Mouse (Mus musculus) monocyte, adult 5-6 weeks (primary cell): ENCODE data around the gene Dspp. TPM values are rescaled to one million over a fixed set of nuclear protein-coding genes. Genes with fewer than 3 reads are reported as not detected.

ENCODE experiments used
- ATAC-seq: fragments of 153-309, 156-312 bp; replicated peaks from 2 replicates; pipeline ENCODE4 v1.8.0; 2017; ENCODE audit warnings: mild to moderate bottlenecking; ENCODE audit not compliant: low TSS enrichment, insufficient number of reproducible peaks, severe bottlenecking, poor library complexity, low FRiP score
- total RNA-seq: library from RNA; stranded (forward); fragments of 200-1000, 200-491, 200-594 nt; gene quantifications from 3 replicates; pipeline ENCODE4 v1.2.3, GENCODE M21; 2017

Dspp gene
- not detected in 3 replicates for total RNA-seq

DNA sequence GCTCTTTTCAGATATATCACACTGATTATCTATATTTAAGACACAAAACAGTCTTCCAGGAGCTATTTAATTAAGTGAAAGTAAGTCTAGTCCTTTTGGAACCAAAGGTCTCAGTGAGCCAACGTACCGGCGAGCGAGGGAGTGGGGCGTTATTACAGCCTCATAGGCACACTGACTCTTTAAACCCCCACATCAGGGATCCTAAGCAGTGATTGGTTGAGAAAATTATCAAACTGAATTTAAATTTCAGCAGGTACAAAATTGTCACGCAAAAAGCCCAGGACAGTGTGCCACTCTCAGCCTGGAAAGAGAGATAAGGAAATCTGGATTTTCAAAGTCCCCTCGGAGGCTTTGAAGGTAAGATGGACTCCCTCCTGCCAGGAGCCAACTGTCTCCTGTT lies at the start of gene Dspp:
TSS of gene Dspp (plus strand) at position 301 of the 400 bp plus-strand sequence.
- ATAC-seq = no peak

DNA sequence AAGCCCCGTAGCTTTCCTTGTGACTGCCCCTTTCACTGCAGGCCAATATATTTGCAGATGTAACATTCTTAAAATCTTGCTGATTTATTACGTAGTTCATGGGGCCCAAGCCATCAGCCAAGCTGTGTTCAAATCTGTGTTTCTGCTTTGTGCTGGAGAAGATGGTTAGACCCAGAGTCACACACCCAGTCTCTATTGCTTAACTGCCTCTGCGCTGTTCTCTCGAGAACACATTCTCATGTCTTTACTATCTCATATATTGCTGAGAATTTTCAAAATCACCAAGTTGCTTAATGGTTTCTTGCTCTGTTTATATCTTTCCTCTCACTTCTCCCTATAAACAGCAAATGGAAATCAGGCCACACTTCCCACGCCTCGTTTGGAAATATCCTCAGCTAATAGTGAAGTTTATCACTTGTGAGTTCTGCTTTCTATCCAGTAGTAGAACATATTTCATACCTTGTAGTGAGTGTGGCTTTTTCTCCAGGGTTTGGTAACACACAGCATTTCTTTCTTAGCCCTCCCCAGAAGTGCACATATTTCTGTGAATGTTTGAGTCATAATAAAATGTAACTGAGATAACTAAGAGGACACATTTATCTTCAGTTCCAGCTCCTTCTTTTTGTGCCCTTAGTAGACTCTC lies 46.4 kb upstream of the Dspp start:
- ATAC-seq = no peak

DNA sequence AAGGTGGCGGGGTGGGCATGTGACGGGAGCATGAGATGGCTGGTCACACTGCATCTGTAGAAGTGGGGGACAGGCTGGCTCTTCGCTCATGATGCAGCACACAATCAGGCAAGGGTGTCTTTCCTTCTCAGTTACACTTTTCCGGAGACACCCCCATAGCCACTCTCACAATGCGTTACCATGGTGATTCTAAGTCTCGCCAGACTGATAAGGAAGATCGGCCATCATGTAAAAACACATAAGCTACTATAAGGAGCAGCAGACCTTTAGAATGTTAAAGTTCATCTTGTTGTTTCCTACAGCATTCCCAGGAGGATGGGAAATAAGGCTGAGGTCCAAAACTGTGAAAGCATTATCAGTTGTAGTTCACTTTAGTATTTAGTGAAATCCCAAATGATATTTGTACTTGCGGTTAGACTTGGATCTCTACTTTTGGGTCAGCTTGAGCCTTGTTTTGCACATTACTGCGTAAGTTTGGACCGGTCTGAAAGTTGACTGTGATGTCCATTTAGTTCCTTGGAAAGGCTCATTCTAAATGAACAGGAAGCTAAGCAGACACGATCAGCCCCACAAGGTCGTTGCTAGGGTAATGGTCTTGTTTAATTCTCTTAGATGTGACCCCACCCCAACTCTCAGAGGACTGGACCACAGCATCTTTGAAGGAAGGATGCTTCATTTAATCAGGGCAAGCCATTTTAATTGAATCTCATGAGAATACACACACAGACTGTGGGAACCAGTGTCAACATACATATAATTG lies 43.8 kb upstream of the Dspp start:
- no peak for ATAC-seq

DNA sequence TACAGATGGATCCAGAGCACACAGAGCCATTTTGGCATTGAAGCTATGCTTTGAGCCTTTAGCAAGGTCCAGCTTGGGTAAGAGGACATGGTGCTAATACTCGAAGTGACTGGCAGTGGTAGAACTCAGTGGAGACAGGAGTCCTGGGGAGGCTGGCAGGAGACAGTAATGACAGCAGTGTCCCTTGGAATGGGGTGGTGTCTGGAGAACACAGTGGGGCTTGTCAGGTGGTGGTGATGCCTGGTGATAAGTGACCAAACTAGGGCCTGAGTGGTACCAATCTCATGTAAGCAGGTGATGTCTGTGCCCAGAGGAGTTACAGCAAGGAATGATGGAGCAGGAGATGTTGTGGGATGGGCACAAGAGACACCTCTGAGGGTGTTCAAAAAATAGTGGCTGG lies 43.2 kb upstream of the Dspp start:
- ATAC-seq = no peak

DNA sequence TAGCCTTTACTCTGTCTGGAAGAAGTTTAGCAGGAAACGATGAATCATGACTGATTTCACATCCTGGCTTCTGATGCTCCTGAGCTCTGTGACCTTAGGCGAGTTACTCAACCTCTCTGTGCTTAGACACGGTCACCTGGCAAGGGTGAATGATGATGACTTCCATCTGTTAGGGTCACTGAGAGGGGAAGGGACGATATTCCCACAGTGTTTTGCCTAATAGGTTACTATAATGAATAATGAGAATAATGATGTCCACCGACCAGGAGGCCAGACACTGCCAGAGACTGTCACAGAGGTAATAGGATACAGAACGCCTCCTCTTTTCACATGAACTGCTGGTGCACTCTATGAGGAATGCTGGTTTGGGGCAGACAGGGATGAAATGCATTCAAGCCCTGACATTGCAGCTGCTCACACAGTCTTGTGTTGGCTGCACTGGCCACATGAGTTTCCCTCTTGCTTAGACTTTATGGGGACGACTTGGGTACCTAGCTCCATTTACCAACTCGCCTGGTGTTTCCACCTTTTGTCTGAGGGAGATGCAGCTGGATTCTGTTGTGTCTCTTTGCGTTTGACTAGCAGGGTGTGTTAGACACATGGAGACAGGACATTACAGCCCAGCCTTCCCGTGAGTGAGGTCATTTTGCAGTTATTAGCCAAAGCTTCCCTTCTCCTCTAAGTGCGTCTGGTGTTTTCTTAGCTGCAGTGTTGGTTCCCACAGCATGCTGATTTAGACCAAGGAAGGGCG lies 42.1 kb upstream of the Dspp start:
- no peak for ATAC-seq

GRCm38 (mm10) chr5:104130891-104131290 lies 39.6 kb upstream of the Dspp start:
- ATAC-seq = no peak

DNA sequence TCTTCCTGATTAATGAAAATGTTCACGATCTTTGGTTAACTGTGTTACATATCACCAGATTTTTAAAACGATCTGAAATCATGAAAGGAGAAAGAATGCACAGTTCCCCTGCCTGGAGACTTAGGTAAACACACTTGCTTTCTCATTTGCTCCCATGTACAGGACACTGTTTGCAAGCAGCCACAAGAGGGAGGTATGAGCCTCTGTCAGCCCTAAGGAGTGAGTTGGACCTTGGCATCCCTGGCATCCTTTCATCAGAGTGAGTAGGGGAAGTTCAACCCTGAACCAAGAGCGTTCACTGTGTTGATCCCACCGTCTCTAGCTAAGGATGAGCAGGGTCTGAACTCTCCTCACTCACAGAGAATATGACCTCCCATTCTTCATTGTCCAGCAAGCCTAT lies 39.0 kb upstream of the Dspp start:
- ATAC-seq = no peak

DNA sequence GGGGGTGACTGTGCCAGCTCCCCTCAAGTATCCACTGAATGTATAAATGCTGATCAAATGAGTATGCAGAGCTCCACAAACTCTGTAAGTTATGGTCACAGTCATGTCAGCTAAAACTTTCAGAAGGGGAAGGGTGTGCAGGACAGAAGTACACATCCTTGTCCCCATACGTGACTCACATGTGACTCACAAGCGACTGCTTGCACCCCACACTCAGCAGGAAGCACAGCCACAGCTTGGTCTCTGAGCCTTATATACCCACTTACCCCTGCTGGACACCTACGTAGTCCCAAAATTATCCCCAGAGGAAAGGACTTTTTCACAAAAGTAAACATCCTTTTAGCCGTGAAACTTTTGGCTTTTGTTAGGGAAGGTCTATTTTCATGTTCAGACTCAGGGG lies 36.8 kb upstream of the Dspp start:
- ATAC-seq = no peak

DNA sequence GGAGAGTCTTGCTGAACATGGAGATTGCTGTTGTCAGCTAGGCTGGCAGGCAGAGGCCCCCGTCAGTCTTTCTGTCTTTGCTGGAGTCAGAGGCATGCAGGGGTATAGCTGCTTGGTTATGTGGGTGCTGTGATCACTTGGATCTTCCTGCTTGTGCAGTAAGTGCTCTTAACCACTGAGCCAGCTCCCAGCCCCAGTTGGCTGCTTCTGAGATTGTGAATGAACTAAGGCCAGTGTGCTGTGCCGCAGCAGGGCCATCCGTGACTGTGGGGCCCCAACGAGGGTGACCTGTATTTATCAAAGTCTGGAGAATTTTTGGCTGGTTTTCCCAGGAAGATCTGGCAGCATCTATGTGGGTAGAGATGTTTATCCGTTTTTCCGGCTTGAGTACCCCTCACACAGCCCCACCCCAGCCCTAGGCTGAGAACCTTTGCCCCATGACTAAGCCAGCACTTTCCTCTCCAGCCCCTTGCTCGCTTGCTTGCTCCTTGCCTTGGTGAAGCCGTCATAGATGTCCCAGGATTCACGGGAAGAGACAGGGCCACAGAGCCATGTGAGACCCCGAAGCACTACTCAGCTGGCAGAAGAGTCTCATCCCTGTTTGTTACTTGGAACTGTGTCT lies 32.5 kb upstream of the Dspp start:
- no peak for ATAC-seq

GRCm38 (mm10) chr5:104141067-104141466 lies 29.4 kb upstream of the Dspp start:
- ATAC-seq = no peak

DNA sequence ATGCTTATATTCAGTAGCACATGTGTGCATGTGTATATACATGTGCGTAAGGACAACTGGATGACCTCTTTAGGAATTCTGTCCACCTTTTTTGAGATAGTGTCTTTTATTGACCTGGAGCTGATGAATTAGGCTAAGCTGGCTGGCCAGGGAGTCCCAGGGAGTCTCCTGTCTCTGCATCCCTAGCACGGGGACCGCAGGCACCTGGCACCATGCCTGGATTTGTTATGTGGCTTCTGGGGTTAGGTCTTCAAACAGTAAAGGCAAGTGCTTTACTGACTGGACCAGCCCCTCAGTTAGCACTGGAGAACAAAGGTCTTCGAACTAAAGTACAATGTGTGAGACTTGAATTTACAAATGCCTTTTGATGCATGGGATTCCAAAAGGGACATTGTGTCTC lies 26.5 kb upstream of the Dspp start:
- no peak for ATAC-seq

DNA sequence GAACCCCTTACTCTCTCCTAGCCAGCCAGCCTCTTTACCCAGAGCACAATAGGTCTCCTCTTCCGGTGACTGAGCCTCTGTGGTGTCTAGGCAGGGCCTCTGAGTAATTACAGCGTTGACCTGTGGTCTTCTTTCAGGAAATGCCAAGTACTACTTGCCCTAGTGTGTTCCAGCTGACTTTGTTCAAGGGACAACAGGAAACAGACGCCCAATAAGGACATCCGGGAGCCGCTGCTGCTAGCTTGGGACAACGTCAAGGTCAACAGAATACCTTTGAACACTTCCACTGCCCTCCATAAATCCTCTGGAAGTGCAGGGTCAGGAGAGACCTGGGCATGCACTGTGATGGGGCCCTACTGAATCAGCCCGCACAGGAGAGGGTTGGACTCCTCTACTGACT lies 21.2 kb upstream of the Dspp start:
- ATAC-seq = no peak

GRCm38 (mm10) chr5:104150196-104150595 lies 20.3 kb upstream of the Dspp start:
- ATAC-seq = no peak

GRCm38 (mm10) chr5:104157701-104158100 lies 12.8 kb upstream of the Dspp start:
- ATAC-seq = no peak

DNA sequence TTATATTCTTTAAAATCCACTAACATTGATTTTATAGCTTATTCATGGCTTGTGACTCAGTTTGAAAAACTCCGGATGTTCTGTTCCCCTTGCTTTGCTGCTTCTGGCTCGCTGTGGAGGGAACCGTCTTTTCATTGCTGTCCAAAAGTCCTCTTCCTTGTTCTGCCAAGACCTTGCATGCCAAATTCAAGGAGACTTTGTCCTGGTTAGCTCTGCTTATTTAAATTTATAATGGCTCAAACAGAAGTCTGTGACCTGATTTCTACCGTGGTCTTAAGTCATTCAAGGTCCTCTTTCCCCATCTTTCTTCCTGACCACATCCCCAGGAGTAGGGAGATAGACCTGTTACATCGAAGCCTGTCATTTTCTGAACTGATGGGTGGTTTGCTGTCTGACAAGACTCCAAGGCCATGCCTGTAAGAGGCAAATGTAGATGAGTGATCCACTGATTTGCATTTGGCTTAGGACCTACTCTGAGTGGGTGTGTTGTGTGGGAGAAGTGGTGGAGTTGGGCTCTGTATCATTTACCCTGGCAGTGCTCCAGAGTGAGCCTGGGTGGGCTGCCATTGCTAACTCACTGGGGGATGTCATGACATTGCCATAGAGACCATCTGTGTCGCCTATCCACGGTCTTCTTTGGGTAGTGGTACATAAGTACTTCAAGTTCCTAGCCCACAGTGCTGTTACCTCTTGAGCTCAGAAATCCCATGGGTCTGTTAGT lies 12.0 kb upstream of the Dspp start:
- no peak for ATAC-seq

DNA sequence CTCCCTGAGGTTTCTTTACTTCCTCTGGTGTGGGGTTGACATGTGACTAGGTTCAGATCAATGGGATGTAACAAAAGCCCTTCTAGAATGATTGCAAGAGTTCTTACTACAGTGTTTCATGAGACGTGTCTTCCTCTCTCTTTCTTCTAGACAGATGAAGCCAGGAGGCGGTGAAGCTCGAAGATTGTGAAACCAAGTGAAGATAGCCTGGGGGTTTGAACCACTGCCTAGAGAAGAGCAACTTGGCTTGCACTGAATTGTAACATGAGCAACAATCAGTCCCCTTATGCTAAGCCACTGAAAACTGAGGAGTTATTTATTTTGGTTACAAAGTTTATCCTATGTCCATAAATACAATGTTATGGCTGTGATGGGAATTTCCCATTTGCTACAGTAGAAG lies 9.9 kb upstream of the Dspp start:
- ATAC-seq = no peak

GRCm38 (mm10) chr5:104161390-104161789 lies 9.1 kb upstream of the Dspp start:
- no peak for ATAC-seq

DNA sequence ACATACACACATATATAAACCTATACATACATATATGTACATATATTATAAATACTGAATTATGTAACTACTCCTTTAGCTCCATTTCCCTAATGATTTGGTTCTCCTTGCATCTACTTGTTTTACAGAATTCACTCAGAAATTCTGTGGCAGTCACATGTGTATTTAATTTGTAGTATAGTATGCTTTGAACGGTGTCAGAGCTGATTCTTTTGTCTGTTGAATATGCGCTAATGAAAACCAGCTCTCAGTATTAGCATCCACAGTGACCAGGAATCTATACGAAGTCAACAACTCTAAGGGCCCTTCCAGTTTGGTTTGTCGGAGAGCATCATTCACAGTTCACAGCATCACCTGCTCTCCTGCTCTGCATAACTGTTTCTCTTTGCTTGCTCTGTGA lies 7.0 kb upstream of the Dspp start:
- ATAC-seq = no peak

DNA sequence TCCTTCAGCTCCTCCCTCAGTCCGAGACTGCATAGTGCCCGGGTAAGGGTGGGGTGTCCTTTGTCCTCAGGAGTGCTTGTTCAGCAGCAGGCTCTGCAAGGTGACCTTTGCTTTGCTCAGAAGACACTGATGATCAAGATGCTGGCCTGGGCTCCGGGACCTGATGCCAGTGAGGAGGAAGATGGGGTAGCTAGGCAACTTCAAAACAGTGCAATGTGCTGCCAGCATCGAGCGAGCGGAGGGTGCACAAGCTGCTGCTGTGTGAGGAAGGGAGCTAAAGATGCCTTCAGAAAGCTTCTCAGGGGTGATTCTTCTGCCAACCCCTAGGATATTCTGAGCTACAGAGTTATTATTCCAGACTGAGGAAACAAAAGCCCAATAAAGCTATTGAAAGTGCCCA lies 2.6 kb downstream of the Dspp start:
- no peak for ATAC-seq
